Mouse (Mus musculus) bone marrow, adult 2 months (tissue): ENCODE results near the gene Tlnrd1.

ENCODE experiments used
- CTCF ChIP-seq: fragments of 200-500 bp; IDR thresholded peaks from 2 replicates; pipeline ENCODE4 v1.5.1; 2011; ENCODE audit warnings: low read length, control low read depth; ENCODE audit not compliant: control insufficient read depth, insufficient read depth
- POLR2A ChIP-seq: fragments of 200-500 bp; IDR thresholded peaks from 2 replicates; pipeline ENCODE4 v1.6.1; 2011; ENCODE audit warnings: low read depth, mild to moderate bottlenecking, control low read depth, low read length, borderline replicate concordance; ENCODE audit not compliant: control insufficient read depth

DNA sequence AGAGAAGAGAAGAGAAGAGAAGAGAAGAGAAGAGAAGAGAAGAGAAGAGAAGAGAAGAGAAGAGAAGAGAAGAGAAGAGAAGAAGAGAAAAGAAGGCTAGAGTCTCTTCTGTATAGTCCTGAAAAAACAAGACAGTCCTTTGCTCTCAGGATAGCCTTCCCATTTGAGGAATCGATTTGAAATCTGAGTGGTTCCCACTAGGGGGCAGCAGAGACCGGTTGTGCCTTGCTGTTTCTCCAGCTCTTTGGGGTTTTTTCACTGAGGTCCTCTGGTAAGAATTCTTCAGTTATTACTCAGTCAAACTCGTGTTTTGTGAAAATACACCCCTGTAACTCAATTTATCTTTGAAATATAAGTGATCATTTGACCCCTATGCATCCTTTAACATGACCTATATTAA, 30.5 kb upstream of the Tlnrd1 start:
- TF ChIP-seq CTCF (peak; percentile 78), POLR2A (no peak)
